Mouse (Mus musculus) R1 (cell line): ENCODE measurements at regions not wholly inside any gene's neighbourhood (a gene's known extent, or its start where the extent isn't known, plus 50 kb on each side); places are given as distances from the start of the nearest gene placed in this dataset.

Experiments used
- DNase-seq: peaks from one replicate; pipeline ENCODE4 v3.0.0-alpha.2; 2018; ENCODE audit warnings: low read depth, low spot score

DNA sequence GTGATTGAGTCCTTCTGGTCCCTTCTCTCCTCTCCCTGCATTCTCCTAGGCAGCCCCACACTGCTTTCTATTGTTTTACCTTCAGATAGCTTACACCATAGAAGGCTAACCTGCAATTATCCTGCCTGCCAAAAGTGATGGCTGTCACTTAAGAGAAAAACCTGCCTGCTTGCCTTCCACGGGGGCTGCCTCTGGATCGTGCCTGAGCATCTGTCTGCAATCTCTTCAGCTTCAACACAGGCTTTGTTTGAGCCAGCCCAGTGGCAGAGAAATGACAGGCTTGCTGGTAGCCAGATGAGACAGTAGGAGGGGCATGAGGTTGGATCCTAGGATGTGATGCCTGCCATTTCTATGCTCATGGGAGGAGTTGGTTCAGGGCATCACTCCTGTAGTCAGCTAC, 345.2 kb upstream of the Tshz3 start:
- DNase-seq, result no peak

DNA sequence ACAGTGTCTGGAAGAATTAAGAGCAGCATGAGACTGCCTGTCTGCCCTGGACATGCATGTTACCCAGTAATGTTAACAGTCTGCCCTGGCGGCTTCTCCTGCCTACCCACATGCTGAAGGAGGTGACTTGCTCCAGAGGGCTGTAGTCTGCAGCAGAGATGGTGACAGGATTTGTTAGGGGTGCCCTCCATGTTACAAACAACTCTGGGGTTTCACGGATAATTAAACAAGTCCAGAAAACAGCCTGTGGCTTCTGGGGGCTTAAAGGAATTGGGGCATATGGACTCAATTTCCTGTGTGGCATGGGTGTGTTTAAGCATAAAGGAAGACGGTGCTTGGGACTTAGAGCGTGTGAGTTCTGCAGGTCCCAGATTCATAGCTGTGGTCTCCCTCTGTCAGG, 347.3 kb upstream of the Tshz3 start:
- no peak for DNase-seq

DNA sequence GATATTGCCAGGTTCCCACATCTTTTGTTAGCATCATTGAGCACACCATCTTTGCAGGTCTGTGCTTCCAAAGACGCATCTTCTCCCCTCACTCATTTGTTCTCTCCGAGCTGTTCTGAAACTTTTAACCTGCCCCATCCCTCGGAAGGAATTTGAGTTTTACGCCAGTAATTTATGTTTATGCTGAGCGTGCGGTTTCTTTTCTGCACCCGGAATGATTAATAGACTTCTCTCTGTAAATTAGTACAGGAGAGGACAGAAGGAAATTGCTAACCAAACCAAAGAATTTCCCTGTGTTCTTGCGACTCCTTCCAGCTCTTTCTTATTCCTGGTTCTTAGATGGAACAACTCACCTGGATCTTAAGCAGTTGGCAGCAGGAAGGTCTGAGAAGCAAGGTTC, 349.7 kb upstream of the Tshz3 start:
- DNase-seq, result no peak

DNA sequence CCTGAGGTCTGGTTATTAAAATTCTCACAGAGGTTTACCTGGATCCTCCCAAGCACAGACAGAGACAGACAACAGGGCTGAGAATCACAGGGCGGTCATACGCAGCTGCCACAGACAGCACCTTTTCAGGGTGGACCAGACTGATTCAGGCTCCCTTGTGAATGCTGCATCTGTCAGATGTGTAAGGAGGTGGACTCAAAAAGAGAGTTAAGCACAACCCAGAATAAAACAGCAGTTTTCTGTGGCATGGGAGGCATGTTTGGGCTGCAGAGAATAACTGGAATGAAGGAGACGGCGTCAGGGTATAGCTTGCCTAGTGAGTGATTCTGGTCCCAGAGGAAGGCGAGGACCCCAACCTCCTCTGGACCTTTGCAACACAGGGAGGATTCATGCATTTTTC, 363.1 kb upstream of the Tshz3 start:
- DNase-seq, result no peak

DNA sequence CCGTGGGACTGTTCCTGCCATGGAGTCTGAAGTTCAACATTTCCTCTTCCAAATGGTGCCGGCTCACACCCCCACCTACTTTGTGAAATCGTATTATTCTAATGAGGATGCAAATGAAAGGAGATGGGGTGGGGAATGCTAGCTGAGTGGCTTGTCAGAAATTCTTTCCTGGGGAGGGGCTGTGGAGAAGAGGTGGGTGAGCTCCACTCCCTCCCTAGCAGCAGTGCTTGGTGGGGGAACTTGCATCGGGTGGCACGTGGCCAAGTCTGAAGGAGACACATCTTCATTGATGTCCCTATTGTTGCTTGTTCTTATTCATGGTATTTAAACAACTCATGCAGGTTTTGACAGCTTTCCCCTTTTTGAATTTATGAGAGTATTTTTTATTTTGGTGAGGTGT, 363.8 kb upstream of the Tshz3 start:
- DNase-seq, result peak; percentile 75

DNA sequence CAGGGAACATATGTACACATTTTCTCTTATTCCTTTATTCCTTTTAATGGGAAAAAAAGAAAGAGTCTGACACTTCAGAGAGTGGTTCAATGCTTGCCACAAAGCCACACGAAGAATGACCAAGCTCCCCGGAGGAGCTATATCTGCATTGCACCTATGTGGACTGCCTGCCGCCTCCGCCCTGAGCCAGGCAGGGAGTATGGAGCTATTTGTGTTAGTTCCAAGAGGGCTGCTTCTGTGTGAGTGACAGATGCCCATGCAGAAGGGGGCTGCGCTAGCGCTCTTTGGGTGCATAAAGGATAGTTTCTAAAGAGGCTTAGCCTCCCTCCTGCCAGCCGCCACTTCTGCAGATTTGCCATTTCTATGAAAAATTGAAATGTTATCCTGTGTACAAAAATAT, 365.3 kb upstream of the Tshz3 start:
- DNase-seq, result no peak

DNA sequence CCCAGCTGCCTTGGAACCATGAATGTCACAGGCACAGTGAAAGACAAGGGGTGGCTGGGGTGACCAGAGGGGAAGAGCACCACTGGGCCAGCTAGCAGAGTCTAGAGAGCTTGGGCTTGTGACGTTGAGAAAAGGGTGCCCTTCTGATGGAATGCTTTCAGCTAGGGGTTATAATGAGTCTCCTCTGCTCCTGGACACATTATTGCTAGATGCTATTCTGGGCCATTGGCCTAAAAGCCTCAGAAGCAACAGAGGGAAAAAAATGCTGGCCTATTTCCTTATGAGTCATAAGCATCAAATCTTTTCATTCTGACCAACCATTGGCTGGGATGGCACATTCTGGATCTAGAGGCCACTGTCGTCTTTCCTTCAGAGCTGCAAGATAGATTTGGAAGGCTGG, 369.8 kb upstream of the Tshz3 start:
- no peak for DNase-seq

DNA sequence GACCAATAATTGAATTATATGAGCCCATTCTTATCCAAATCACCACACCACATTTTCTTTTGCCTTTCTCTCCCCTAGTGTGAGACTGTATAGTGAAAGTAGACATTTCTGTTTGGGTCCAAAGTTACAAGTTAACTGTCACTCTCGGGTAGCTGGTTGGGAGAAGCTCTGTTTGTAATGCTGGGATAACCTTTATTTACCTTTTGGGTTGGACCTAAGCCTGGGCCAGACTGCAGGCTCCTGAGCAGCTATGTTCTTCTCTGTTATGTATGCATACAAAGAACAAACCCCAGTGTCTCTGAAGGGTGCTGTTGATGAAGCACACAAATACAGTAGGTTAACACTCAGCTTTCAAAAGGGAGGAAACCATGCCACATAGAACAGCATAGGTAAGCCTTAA, 373.9 kb upstream of the Tshz3 start:
- no peak for DNase-seq

DNA sequence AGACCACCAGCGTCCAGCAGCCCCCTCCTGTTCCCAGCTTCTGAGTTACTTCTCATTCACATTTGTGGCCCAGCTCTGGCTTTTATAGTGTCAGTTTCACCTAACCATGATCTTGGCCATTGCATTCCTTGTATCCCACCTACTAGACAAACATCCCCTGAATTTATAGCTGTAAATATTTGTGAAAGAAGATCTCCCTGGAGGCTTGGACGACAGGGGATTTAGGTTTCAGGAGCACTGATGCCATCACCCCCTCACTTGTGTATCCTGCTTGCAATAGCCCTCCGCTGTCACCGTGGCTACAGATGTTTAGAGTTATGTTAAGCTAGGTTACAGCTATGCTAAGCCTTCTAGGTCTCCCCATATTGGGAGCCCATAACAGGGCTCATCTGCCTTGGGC, 375.7 kb upstream of the Tshz3 start:
- DNase-seq, result no peak

DNA sequence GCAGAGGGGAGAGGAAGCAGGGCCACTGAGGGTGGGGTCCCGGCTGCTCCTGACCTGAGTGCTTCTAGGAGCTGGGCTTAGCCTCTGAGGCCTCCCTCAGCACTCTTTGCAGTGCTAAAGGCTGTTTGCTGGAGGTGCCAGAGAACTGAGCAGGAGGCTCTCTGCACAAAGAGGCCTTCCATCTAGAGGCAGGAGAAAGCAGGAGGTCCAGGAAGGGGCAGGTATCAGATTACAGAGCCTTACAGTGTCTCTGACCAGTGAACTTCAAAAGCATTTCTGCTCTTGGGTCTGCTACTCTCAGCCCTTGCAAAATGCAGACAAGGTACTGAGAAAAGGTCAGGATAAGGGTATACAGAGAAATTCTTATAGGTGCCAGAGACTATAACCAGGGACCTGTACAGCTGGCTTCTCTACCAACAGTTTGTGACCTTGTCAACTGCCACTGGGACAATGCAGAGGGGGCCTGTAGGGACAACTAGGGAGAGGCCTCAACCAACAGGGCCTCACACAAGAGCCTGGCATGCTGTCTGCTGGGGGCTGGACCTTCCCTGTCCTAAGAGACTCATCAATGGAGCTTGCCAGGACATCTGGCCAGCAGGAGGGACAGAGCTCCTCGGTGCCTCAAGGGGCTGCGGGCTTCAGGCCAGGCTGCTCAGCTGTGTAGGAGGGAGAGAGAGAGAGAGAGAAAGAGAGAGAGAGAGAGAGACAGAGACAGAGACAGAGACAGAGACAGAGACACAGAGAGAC, 380.3 kb upstream of the Tshz3 start:
- DNase-seq, result no peak

DNA sequence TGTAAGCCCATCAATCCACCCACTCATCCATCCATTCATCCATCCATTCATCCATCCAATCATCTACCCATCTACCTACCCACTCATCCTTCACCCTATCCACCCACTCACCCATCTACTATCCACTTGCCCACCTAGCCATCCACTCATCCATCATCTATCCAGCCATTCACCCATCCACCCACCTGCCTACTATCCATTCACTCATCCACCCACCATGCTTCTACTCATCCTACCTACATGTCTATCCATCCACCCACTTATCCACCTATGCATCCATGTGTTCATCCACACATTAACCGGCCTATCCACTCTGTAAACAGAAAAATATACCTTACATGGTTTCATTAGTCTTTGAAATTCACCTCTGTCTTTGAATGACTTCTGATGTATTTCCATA, 384.2 kb upstream of the Tshz3 start:
- DNase-seq, result no peak

DNA sequence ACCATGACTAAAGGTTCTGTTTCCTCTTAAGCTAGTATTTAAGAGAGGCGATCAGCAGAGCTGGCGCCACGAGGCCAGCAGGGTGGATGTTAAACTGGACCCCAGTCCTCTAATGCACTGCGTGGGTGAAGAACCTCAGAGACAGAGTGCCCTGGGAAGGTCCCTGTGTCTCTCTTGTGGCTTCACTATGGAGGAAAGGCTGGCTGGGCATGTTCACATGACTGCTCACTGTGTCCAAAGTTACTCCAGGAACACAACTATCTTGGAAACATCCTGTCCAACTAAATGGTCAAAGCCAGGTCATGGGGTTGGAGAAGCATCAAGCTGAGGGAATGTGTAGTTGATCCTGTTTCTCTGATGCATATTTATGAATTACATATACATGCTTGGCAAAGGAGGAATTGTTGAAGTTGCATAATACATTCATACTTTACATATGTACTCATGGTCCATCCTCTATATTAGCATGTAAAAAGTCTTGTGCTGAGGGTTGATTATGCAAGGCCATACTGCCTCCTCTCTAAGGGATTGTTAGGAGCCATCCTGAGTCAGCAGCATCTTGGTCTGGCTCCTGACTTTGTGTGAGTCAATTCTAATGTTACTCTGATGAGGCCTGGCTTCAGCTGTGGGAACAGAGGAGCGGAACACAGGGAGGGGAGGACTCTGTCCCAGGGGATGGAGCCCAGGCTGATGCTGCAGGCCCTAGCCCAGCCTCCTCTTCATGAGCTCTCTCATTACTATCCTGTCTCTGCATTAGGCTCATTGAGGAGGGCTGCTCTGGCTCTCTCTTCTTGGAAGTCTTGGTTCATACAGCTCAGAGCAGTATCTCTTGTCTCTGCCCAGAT, 387.9 kb upstream of the Tshz3 start:
- DNase-seq, result no peak

DNA sequence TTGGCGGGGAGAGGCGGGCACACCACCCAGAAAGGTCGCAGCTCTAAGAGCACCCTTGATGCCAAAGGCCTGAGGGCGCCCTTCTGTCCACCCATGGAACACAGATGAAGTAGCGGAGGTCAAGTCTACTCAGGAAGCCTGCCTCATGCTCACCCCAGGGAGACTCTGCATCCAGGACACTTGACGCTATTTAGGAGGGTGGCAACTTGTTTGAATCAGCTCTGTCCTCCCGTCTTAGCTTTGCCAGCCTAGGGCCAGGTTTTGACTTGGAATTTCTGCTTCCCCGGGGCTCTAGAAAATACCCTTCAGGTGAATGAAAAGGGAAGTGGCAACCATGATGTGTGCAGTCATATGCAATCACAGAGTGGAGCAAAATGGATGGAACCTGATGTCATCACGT, 389.2 kb upstream of the Tshz3 start:
- no peak for DNase-seq

DNA sequence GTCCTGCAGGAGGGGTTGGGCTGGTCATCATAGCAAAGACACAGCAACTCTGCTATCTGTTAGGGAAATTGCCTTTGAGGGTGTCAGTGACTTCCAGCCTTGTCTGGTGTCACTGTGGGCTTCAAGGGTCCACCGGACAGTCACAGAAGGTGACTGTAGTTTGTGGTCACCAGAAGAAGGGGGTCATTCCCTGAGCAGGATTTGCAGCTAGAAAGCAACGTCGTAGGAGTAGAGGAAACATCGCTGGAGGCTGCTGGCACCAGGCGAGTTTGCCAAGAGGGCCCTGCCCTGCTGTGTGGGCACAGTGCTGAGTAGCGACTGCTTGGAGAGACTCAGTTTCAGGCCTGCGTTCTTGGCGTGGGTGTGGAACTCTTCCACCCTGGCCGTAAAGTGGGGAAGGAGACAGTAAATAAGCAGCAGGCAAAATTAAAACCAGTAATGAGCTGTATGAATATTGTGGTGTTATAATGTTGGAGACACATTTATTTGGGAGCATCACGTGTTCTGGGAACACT, 389.8 kb upstream of the Tshz3 start:
- no peak for DNase-seq

DNA sequence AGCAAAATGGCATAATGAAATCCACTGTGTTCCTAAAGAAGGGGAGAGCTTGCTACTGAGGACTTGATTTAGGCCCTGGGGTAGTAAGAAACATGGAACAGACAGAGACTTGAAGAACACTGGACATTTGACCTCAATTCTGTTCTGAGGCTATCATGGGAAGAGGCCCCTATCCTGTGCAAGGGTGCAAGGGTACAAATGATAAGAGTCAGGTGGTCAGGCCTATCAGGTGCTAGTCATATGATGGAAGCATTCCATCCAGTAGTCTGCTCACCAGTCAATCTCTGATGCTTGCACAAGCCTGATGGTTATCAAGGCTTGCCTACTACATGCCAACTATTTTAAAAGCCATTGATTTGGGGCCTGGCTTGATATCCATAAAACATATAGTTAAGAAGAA, 420.6 kb upstream of the Tshz3 start:
- DNase-seq, result no peak

DNA sequence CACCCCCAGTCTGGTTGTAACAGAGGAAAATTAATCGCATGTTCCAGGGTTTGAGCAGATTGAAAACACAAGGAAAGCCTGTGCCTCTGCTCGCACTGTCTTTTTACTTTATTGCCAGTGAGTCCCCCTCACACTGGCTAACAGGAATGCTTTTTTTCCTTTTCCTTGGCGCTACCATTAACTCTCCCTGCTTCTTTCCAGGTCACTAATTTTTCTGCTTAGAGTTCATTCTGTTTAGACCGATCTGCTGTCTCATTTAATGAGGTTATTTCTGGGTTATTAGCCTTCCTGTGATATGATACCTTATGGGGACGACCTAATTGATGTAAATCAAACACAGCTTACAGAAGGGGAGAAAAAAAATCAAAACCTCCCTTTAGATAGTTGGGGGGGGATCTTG, 429.0 kb upstream of the Tshz3 start:
- DNase-seq, result no peak

DNA sequence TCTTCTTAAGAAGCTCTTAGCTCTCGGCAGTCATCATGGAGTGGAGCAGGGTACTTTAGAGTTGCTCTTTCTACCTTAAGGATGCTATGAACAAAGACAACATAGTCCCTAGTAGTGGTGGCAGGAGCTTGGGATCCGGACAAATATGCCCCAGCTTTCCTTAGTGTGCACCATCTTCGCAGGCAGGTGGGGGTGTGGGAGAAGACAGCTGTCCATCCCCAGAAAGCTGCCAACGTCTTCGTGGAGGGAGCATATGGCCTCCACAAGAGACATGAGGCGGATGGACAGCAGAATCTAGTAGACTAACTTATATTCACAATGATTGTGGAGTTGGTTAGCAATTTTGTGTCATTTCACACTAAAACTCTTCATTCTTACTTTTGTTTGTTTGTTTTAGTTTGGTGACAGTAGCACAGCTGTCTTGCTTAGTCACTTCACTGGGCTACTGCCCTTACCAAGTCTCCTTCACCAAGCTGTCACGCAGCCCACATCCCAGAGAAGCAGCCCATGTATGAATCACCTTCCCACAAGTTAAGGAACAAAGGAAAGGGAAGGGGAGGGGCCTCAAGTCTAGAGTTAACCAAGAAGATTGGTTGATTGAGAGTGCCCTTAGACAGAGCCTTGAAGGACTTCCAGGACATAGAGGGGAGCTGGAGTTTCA, 432.6 kb upstream of the Tshz3 start:
- DNase-seq, result no peak

DNA sequence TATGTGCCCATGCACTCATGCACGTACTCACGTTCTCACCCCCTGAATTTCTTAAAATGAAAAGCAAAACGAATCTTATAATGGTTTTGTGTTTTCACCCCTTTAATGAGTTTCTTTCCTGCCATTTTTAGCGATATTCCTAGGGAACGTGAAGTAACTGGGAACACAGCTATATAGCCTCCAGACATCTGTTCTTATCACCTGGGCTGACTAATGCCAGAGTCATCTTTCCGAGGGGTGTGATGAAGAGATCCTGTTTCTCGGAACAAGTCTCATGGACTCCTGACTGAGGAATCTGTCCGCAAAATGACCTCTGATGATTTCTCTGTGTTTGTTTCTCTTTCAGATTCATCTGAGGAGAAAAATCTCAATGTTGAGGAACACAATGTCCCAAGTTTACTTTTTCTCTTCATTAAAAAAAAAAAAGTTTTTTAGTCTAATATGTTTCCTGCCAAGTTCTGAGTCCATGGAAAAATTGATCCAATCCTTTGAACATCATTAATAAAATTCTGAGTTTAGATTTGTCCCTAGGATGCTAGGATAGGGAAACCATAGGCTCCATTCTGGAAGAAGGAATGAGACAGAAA, 435.7 kb upstream of the Tshz3 start:
- DNase-seq, result no peak

DNA sequence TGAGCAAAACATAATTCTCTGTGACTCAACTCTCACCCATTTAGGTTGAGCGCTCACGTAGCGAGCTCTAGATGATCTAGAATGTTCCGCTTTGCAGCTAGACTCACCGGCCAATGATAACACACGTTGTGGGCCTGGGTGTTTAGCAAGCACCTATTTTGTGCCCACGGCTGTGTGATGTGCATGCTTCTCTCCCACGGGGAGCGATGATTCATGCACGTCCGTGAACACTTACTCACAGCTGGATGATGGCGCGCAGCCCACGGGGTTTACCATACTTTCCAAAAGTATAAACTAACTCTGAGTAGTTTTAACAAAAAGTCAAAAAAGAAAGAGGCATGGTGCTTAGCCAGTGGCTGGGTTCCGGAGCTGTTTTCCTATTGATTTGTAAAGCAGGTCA, 440.8 kb upstream of the Tshz3 start:
- DNase-seq, result no peak

DNA sequence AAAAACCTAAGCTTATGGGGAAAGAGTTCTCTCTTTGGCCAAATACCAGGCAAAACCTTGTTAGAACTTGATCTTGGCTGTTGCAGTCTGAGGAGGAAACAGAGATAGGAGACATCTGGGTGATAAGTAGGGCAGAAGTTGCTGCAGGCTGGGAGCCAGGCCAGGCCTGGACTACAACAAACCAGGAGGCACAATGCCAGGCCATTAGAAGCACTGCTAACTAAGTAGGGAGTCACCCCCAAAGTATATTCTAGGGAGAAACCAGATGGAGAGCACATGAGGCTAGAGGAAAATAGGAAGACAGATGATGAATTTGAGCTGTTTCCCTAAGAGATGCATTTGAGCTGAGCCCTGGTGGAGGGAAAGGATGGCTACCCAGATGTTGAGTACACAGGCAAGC, 444.6 kb upstream of the Zfp507 start:
- DNase-seq, result no peak

DNA sequence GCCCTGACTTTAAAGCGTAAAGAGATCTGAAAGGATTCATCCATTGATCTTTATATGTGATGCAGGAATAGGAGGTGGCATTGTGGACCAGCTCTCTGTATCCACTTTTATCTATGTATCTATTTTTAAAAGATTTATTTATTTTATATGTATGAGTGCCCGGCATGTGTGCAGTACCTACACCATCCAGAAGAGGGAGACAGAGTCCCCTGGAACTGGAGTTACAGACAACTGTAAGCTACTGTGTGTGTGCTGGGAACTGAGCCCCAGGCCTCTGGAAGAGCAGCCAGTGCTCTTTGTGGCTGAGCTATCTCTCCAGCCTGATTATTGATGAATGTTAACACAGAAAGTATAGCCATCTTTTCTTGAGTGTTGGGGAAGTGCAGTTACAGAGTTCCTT, 433.9 kb upstream of the Zfp507 start:
- DNase-seq, result peak; percentile 42

DNA sequence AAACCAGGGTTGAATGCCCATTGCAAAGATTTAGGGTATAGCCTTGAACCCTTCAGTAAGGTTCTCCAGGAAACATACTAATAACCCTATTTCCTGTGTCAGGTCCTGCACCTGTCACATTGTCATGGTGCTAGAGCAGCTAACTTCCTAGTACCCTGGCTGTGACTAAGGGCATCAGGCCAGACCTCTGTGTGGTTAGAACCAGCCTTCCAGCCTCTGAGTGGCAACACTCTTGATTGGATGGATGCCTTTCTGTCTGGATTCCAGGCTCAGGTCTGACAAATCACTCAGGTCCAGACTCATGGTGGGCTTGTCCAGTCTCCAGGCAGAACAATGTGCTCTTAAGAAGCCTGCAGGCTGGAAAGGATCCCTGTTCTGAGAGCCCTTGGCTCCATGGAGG, 426.2 kb upstream of the Zfp507 start:
- DNase-seq, result no peak
